Mouse (Mus musculus) CH12.LX (cell line): Measurements from ENCODE around the gene Cbwd1. TPM values are rescaled to one million over a fixed set of nuclear protein-coding genes. Genes with fewer than 3 reads are reported as not detected.
A peak's percentile ranks its signal among the peaks of the same experiment; 100 is the strongest.

ENCODE experiments used
- DNase-seq: peaks from one replicate; pipeline ENCODE4 v3.0.0-alpha.2; 2013; ENCODE audit errors: extremely low read depth
- H3K27ac ChIP-seq: 2 replicates; pipeline ENCODE4 v1.5.1; 2012; ENCODE audit warnings: low read depth, mild to moderate bottlenecking, control low read depth, moderate library complexity; ENCODE audit not compliant: insufficient read depth
- H3K27me3 ChIP-seq: replicated peaks from 2 replicates; pipeline ENCODE3; 2012; ENCODE audit warnings: inconsistent platforms
- H3K36me3 ChIP-seq, 2 experiments: replicated peaks in 1 of 2; 2 replicates each; pipeline versions ENCODE3 to v1.6.1; 2012; ENCODE audit warnings: inconsistent platforms in 1 of 2, low read length in 1 of 2, mild to moderate bottlenecking in 1 of 2, mixed read lengths in 1 of 2, moderate library complexity in 1 of 2; ENCODE audit not compliant: control insufficient read depth in 1 of 2, insufficient read depth in 1 of 2
- H3K4me1 ChIP-seq, 2 experiments: 2 replicates each; pipeline ENCODE4 v1.6.1; 2012; ENCODE audit warnings: inconsistent platforms in 1 of 2, moderate library complexity in 1 of 2; ENCODE audit not compliant: insufficient read depth in 2 of 2, control insufficient read depth in 1 of 2
- H3K4me2 ChIP-seq: 2 replicates; pipeline ENCODE4 v1.6.1; 2012; ENCODE audit warnings: low read depth, mild to moderate bottlenecking, control low read depth; ENCODE audit not compliant: poor library complexity, insufficient read depth, severe bottlenecking
- H3K4me3 ChIP-seq, 3 experiments: fragments of 150-350 bp in 1 of 3; sonication (generic) in 1 of 3; replicated peaks in 1 of 3; 2 replicates each; pipeline versions ENCODE3 to v1.5.1; 2011 to 2012; ENCODE audit warnings: low read depth in 2 of 3, low read length in 2 of 3, mild to moderate bottlenecking in 2 of 3, moderate library complexity in 2 of 3, control low read depth in 1 of 3, improper control_type of control experiment in 1 of 3, inconsistent platforms in 1 of 3, mixed read lengths in 1 of 3; ENCODE audit not compliant: poor library complexity in 1 of 3
- H3K79me2 ChIP-seq: replicated peaks from 2 replicates; pipeline ENCODE4 v1.6.1; 2012; ENCODE audit warnings: mild to moderate bottlenecking, moderate library complexity; ENCODE audit not compliant: control insufficient read depth, poor library complexity, insufficient read depth, severe bottlenecking; ENCODE audit errors: extremely low read depth
- H3K9ac ChIP-seq: 2 replicates; pipeline ENCODE4 v1.6.1; 2012; ENCODE audit warnings: low read depth, mild to moderate bottlenecking, control low read depth, moderate library complexity; ENCODE audit not compliant: insufficient read depth
- H3K9me3 ChIP-seq: replicated peaks from 2 replicates; pipeline ENCODE3; 2012; ENCODE audit warnings: low read length, inconsistent platforms, mixed read lengths
- BHLHE40 ChIP-seq: IDR thresholded peaks from 2 replicates; pipeline ENCODE4 v1.6.1; 2011; ENCODE audit warnings: mild to moderate bottlenecking, low read depth, low read length, improper control_type of control experiment
- CHD2 ChIP-seq: IDR thresholded peaks from 2 replicates; pipeline ENCODE4 v1.6.1; 2011; ENCODE audit warnings: low read length, improper control_type of control experiment
- E2F4 ChIP-seq: IDR thresholded peaks from 2 replicates; pipeline ENCODE4 v1.6.1; 2011; ENCODE audit warnings: low read depth, low read length, improper control_type of control experiment; ENCODE audit not compliant: insufficient replicate concordance
- ELF1 ChIP-seq: IDR thresholded peaks from 2 replicates; pipeline ENCODE4 v1.6.1; 2014; ENCODE audit warnings: low read depth, mild to moderate bottlenecking, inconsistent platforms, low read length, improper control_type of control experiment
- EP300 ChIP-seq: IDR thresholded peaks from 2 replicates; pipeline ENCODE4 v1.6.1; 2011; ENCODE audit warnings: low read length, improper control_type of control experiment
- ETS1 ChIP-seq: conservative IDR thresholded peaks from 2 replicates; pipeline ENCODE4 v1.6.1; 2012; ENCODE audit warnings: low read depth, mild to moderate bottlenecking, inconsistent platforms, low read length, improper control_type of control experiment, moderate library complexity
- GABPA ChIP-seq: IDR thresholded peaks from 2 replicates; pipeline ENCODE4 v1.6.1; 2012; ENCODE audit warnings: low read depth, low read length, improper control_type of control experiment, inconsistent platforms; ENCODE audit not compliant: insufficient replicate concordance
- HCFC1 ChIP-seq: IDR thresholded peaks from 2 replicates; pipeline ENCODE4 v1.6.1; 2012; ENCODE audit warnings: low read depth, mild to moderate bottlenecking, inconsistent platforms, low read length, improper control_type of control experiment
- IRF4 ChIP-seq: IDR thresholded peaks from 2 replicates; pipeline ENCODE4 v1.6.1; 2014; ENCODE audit warnings: low read depth, mild to moderate bottlenecking, inconsistent platforms, low read length, improper control_type of control experiment
- JUN ChIP-seq: IDR thresholded peaks from 2 replicates; pipeline ENCODE4 v1.6.1; 2011; ENCODE audit warnings: low read depth, mild to moderate bottlenecking, low read length, improper control_type of control experiment, moderate library complexity; ENCODE audit not compliant: insufficient read depth
- JUND ChIP-seq: conservative IDR thresholded peaks from 2 replicates; pipeline ENCODE4 v1.6.1; 2011; ENCODE audit warnings: low read depth, low read length, improper control_type of control experiment
- KAT2A ChIP-seq: IDR thresholded peaks from 2 replicates; pipeline ENCODE4 v1.6.1; 2012; ENCODE audit warnings: low read length, improper control_type of control experiment, inconsistent platforms; ENCODE audit not compliant: insufficient replicate concordance
- MAFK ChIP-seq: IDR thresholded peaks from 2 replicates; pipeline ENCODE4 v1.6.1; 2011; ENCODE audit warnings: low read length, improper control_type of control experiment; ENCODE audit not compliant: insufficient replicate concordance
- MAX ChIP-seq: IDR thresholded peaks from 2 replicates; pipeline ENCODE4 v1.6.1; 2011; ENCODE audit warnings: low read length, improper control_type of control experiment
- MAZ ChIP-seq: IDR thresholded peaks from 2 replicates; pipeline ENCODE4 v1.6.1; 2012; ENCODE audit warnings: low read depth, mild to moderate bottlenecking, inconsistent platforms, low read length, improper control_type of control experiment, moderate library complexity
- MEF2A ChIP-seq: IDR thresholded peaks from 2 replicates; pipeline ENCODE4 v1.6.1; 2014; ENCODE audit warnings: low read depth, mild to moderate bottlenecking, inconsistent platforms, low read length, improper control_type of control experiment, borderline replicate concordance
- MXI1 ChIP-seq: IDR thresholded peaks from 2 replicates; pipeline ENCODE4 v1.6.1; 2011; ENCODE audit warnings: mild to moderate bottlenecking, low read depth, low read length, improper control_type of control experiment
- MYC ChIP-seq: IDR thresholded peaks from 2 replicates; pipeline ENCODE4 v1.6.1; 2011; ENCODE audit warnings: low read depth, mild to moderate bottlenecking, improper control_type of control experiment, low read length
- NELFE ChIP-seq: IDR thresholded peaks from 2 replicates; pipeline ENCODE4 v1.6.1; 2011; ENCODE audit warnings: low read depth, low read length, improper control_type of control experiment
- NRF1 ChIP-seq: IDR thresholded peaks from 2 replicates; pipeline ENCODE4 v1.6.1; 2014; ENCODE audit warnings: low read depth, mild to moderate bottlenecking, inconsistent platforms, low read length, improper control_type of control experiment, moderate library complexity
- PAX5 ChIP-seq: IDR thresholded peaks from 2 replicates; pipeline ENCODE4 v1.6.1; 2012; ENCODE audit warnings: low read length, inconsistent platforms, mixed read lengths
- POLR2A ChIP-seq: IDR thresholded peaks from 2 replicates; pipeline ENCODE4 v1.6.1; 2011; ENCODE audit warnings: low read depth, mild to moderate bottlenecking, improper control_type of control experiment, low read length
- POLR2AphosphoS2 ChIP-seq: IDR thresholded peaks from 2 replicates; pipeline ENCODE4 v1.6.1; 2011; ENCODE audit warnings: low read depth, low read length, improper control_type of control experiment
- RAD21 ChIP-seq: IDR thresholded peaks from 2 replicates; pipeline ENCODE4 v1.6.1; 2011; ENCODE audit warnings: low read depth, mild to moderate bottlenecking, low read length, improper control_type of control experiment, moderate library complexity
- RCOR1 ChIP-seq: conservative IDR thresholded peaks from 2 replicates; pipeline ENCODE4 v1.6.1; 2012; ENCODE audit warnings: low read depth, mild to moderate bottlenecking, inconsistent platforms, low read length, improper control_type of control experiment
- SIN3A ChIP-seq: IDR thresholded peaks from 2 replicates; pipeline ENCODE4 v1.6.1; 2012; ENCODE audit warnings: low read length, improper control_type of control experiment, inconsistent platforms
- SMC3 ChIP-seq: IDR thresholded peaks from 2 replicates; pipeline ENCODE4 v1.6.1; 2011; ENCODE audit warnings: low read depth, low read length, improper control_type of control experiment
- TBP ChIP-seq: conservative IDR thresholded peaks from 2 replicates; pipeline ENCODE4 v1.6.1; 2011; ENCODE audit warnings: low read depth, low read length, improper control_type of control experiment
- TCF12 ChIP-seq: IDR thresholded peaks from 2 replicates; pipeline ENCODE4 v1.6.1; 2014; ENCODE audit warnings: low read depth, mild to moderate bottlenecking, inconsistent platforms, low read length, improper control_type of control experiment
- UBTF ChIP-seq: IDR thresholded peaks from 2 replicates; pipeline ENCODE4 v1.6.1; 2012; ENCODE audit warnings: low read depth, mild to moderate bottlenecking, inconsistent platforms, low read length, improper control_type of control experiment, moderate library complexity
- USF1 ChIP-seq: IDR thresholded peaks from 2 replicates; pipeline ENCODE4 v1.6.1; 2014; ENCODE audit warnings: low read depth, mild to moderate bottlenecking, inconsistent platforms, low read length, improper control_type of control experiment
- USF2 ChIP-seq: conservative IDR thresholded peaks from 2 replicates; pipeline ENCODE4 v1.6.1; 2011; ENCODE audit warnings: low read depth, low read length, improper control_type of control experiment
- ZC3H11A ChIP-seq: IDR thresholded peaks from 2 replicates; pipeline ENCODE4 v1.6.1; 2012; ENCODE audit warnings: low read depth, mild to moderate bottlenecking, inconsistent platforms, low read length, improper control_type of control experiment
- ZKSCAN1 ChIP-seq: IDR thresholded peaks from 2 replicates; pipeline ENCODE4 v1.6.1; 2012; ENCODE audit warnings: low read depth, inconsistent platforms, low read length, improper control_type of control experiment, borderline replicate concordance
- ZMIZ1 ChIP-seq: IDR thresholded peaks from 2 replicates; pipeline ENCODE4 v1.6.1; 2012; ENCODE audit warnings: low read depth, mild to moderate bottlenecking, inconsistent platforms, low read length, improper control_type of control experiment
- ZNF384 ChIP-seq: IDR thresholded peaks from 2 replicates; pipeline ENCODE4 v1.6.1; 2012; ENCODE audit warnings: low read depth, low read length, improper control_type of control experiment, inconsistent platforms
- dilution Hi-C: fragments of 300-500 bp; cut with MboI; formaldehyde crosslinking; loops from 2 replicates; pipeline ENCODE4 v1.14.3; 2020; ENCODE audit warnings: low sequenced_read_pairs; ENCODE audit not compliant: extremely low pct_unique_long_range_greater_than_20kb, extremely low pct_ligation_motif_present
- in situ Hi-C: fragments of 300-500 bp; cut with MboI; formaldehyde crosslinking; loops from 3 replicates; pipeline ENCODE4 v1.14.3; 2019; ENCODE audit warnings: low sequenced_read_pairs, low pct_ligation_motif_present, low pct_unique_long_range_greater_than_20kb, mixed read lengths
- polyA plus RNA-seq: library from polyadenylated mRNA; unstranded; fragments of >175 nt; gene quantifications from 2 replicates; pipeline ENCODE4 v1.2.1, GENCODE M21; 2012; ENCODE audit warnings: low read depth; ENCODE audit not compliant: insufficient read length
- total RNA-seq, 2 experiments: library from RNA; depleted of rRNA; stranded (reverse); fragments of 300-350 nt in 1 of 2; fragments of >200 nt in 1 of 2; gene quantifications; 2 replicates each; pipeline ENCODE4 v1.2.3; 2012 to 2014

The Cbwd1 gene
- total RNA-seq (2012; rRNA removed) (21.6 and 27.2 TPM in 2 replicates), total RNA-seq (2014; rRNA removed) (50.9 and 59.5 TPM in 2 replicates), polyA plus RNA-seq (26.3 and 29.5 TPM in 2 replicates)

DNA sequence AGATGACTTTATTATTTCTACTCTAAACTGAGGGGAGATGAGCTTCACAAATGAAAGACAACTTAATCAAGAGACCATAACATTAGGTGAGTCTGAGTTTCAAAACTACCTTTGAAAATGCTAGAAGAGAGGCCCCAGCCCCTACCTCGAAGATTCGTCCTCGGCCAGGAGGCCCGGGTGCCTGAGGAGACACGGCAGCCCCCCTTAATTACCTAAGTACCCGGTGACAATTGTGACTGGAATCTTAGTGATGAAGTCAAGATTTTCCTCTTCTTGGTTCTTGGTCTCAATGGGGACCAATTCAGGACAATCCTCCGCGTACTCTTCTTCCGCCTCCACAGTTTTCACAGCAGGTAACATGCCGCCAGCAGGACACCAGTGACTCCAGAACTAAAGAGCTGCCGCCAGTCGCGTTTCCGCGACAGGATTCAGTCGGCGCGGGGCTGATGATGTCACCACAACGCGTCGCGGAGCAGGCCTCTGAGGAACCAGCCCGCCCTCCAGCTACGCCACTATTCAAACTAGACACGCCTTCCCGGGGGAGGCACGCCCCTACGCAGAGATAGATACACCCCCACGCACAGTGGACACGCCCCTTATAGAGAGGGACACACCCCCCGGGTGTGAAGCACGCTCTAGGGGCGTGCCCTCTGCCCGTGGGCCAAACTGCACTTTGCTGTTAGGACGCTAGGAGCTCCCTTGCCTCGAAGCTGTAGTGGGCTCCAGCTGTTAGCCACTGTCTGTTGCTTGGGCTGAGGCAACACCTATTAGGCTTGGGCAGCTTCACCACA is at the start of gene Cbwd1:
TSS of gene Cbwd1 (minus strand) at position 439 of the 791 bp plus-strand sequence.
- peaks cover 0 to 7% of the 10 kb centered on the region in 2 experiments for H3K36me3 ChIP-seq
- no peaks in the 10 kb centered on the region for H3K27me3 ChIP-seq
- dilution Hi-C loops (no loop called here), in situ Hi-C loops (loop anchor here (10.0 kb wide), 1 partner anchor 113 kb away; no protein-coding TSS in a partner anchor)
- DNase-seq, result peak; percentile 98
- peak within 1 kb of the TSS; percentile 91 for H3K9ac ChIP-seq
- H3K4me1 ChIP-seq, result peaks cover 0 to 48% of the 10 kb centered on the region in 2 experiments; a peak in 2 of 4 replicates
- peak within 1 kb of the TSS; percentile 72 to 89 (median 75) for H3K4me3 ChIP-seq
- H3K9me3 ChIP-seq, result no peaks in the 10 kb centered on the region
- H3K4me2 ChIP-seq, result peak within 1 kb of the TSS; percentile 95
- no peak within 1 kb of the TSS for H3K27ac ChIP-seq
- H3K79me2 ChIP-seq, result peaks cover 12% of the 10 kb centered on the region; the same call in 1 of the 2 replicates
- TF ChIP-seq MXI1, result peak; percentile 96
- TF ChIP-seq POLR2AphosphoS2, result peak; percentile 66; the same call in 1 of the 2 replicates
- peak; percentile 85 for TF ChIP-seq TCF12
- no peak for TF ChIP-seq UBTF
- no peak for TF ChIP-seq USF2
- TF ChIP-seq NRF1, result peak; percentile 77
- TF ChIP-seq ELF1, result peak; percentile 96
- TF ChIP-seq HCFC1, result peak; percentile 91
- TF ChIP-seq MAX, result peak; percentile 94
- peak; percentile 87 for TF ChIP-seq BHLHE40
- no peak; the same call in 1 of the 2 replicates for TF ChIP-seq ZKSCAN1
- 0 out of 2 replicates have a peak, but pooled peaks have one; percentile 27 for TF ChIP-seq EP300
- peak; percentile 63; the same call in 1 of the 2 replicates for TF ChIP-seq CHD2
- TF ChIP-seq MAFK, result 0 out of 2 replicates have a peak, but pooled peaks have one; percentile 23
- no peak for TF ChIP-seq PAX5
- peak; percentile 55 for TF ChIP-seq TBP
- TF ChIP-seq SIN3A, result peak; percentile 99
- peak; percentile 96 for TF ChIP-seq NELFE
- no peak for TF ChIP-seq USF1
- peak; percentile 78 for TF ChIP-seq MYC
- TF ChIP-seq KAT2A, result peak; percentile 86; the same call in 1 of the 2 replicates
- peak; percentile 62 for TF ChIP-seq ZNF384
- TF ChIP-seq ETS1, result peak; percentile 22; the same call in 1 of the 2 replicates
- 0 out of 2 replicates have a peak, but pooled peaks have one; percentile 49 for TF ChIP-seq RCOR1
- peak; percentile 78 for TF ChIP-seq SMC3
- TF ChIP-seq JUND, result peak; percentile 46; the same call in 1 of the 2 replicates
- TF ChIP-seq ZMIZ1, result peak; percentile 88
- TF ChIP-seq POLR2A, result peak; percentile 91
- peak; percentile 59 for TF ChIP-seq MEF2A
- TF ChIP-seq MAZ, result peak; percentile 74; the same call in 1 of the 2 replicates
- TF ChIP-seq E2F4, result 0 out of 2 replicates have a peak, but pooled peaks have one; percentile 73
- TF ChIP-seq RAD21, result peak; percentile 96
- 0 out of 2 replicates have a peak, but pooled peaks have one; percentile 11 for TF ChIP-seq ZC3H11A
- TF ChIP-seq IRF4, result peak; percentile 50
- TF ChIP-seq GABPA, result peak; percentile 62
- TF ChIP-seq JUN, result 0 out of 2 replicates have a peak, but pooled peaks have one; percentile 25
